In the genomic region with DNA sequence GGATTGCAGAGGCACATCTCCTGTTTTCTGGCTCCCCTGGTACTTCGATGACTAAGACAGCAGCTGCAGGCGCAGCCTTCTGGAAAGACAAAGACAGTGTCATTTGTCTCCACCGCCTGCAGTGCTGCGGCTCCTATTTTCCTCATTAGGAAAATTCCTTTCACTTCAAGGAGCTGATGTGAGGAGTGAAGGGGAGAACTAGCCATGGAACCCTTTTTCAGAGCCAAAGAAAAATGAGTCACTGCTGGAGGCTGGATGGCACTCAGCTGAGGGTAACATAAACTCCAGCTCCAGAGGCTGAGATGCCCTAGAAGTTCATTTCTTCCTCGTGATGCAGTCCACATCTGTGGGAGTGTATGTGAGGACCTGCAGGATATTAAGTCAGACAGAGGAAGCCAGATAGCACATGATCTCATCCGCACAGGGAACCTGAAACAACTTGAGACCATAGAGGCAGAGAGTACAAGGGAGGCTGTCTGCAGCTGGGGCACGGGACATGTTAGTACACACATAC, we compare ENCODE assay signal across 11 mouse cellular contexts. TPM values are rescaled to one million over a fixed set of nuclear protein-coding genes. Genes with fewer than 3 reads are reported as not detected.
A peak's percentile ranks its signal among the peaks of the same experiment; 100 is the strongest.
DNase-seq lines count a peak whose midpoint lies in the region; ATAC-seq and TF ChIP-seq lines count a peak whose summit lies in the region.
"Had no signal": no experiment of that assay in that cellular context is flagged by ENCODE, and none has a peak within 500 bp of the region (broad histone marks: within the 10 kb centered on the region; RNA-seq: fewer than 3 reads in every experiment).

No protein-coding gene starts in this region.

- WGBS in lung, postnatal 0 days, result 54% methylated on average over 7 of the region's 7 CpGs
- 55% methylated on average over 7 of the region's 7 CpGs for WGBS in heart, postnatal 0 days
- WGBS in neural tube, embryonic 15.5 days, result 42% methylated on average over 7 of the region's 7 CpGs
- WGBS in intestine, embryonic 15.5 days, result 64% methylated on average over 7 of the region's 7 CpGs

- H3K27ac ChIP-seq in lung, postnatal 0 days (ENCODE audit: low read length), result no peak overlapping the region
- peak overlapping the region; percentile 54 for H3K27ac ChIP-seq in heart, postnatal 0 days (ENCODE audit: low read depth)
- H3K27ac ChIP-seq in neural tube, embryonic 15.5 days (replicated peaks), result peak overlapping the region; percentile 73
- no peak overlapping the region for H3K27ac ChIP-seq in intestine, embryonic 15.5 days
- H3K27ac ChIP-seq: lung, embryonic 15.5 days had no signal

- no peaks in the 10 kb centered on the region for H3K27me3 ChIP-seq in lung, postnatal 0 days (replicated peaks; ENCODE audit: insufficient read depth, low read length)
- H3K27me3 ChIP-seq in heart, postnatal 0 days (ENCODE audit: control insufficient read depth, insufficient read depth, low read length), result no peaks in the 10 kb centered on the region
- no peaks in the 10 kb centered on the region for H3K27me3 ChIP-seq in neural tube, embryonic 15.5 days (replicated peaks)
- H3K27me3 ChIP-seq in intestine, embryonic 15.5 days (replicated peaks), result no peaks in the 10 kb centered on the region
- H3K27me3 ChIP-seq: lung, embryonic 15.5 days had no signal

- peak; percentile 8 for DNase-seq in embryo, embryonic 11 days
- no peak for DNase-seq in embryo, embryonic 10 days (ENCODE audit: low spot score)
- DNase-seq in lung, postnatal 0 days (ENCODE audit: low spot score), result no peak
- no peak for DNase-seq in lung, adult 18-20 months
- no peak for DNase-seq in heart, postnatal 0 days (ENCODE audit: low spot score)
- no peak for DNase-seq in testis, postnatal 14 days (ENCODE audit: low spot score)
- DNase-seq: gastrocnemius, postnatal 10 days; thymus, postnatal 36 days had no signal

- H3K36me3 ChIP-seq in lung, postnatal 0 days (ENCODE audit: insufficient read depth, low read length), result no peaks in the 10 kb centered on the region
- H3K36me3 ChIP-seq in heart, postnatal 0 days (replicated peaks; ENCODE audit: control insufficient read depth, insufficient read depth, low read length), result no peaks in the 10 kb centered on the region
- H3K36me3 ChIP-seq in neural tube, embryonic 15.5 days, result no peaks in the 10 kb centered on the region
- H3K36me3 ChIP-seq in intestine, embryonic 15.5 days, result no peaks in the 10 kb centered on the region
- H3K36me3 ChIP-seq: lung, embryonic 15.5 days had no signal

- H3K9me3 ChIP-seq in lung, postnatal 0 days (ENCODE audit: low read length), result no peaks in the 10 kb centered on the region
- H3K9me3 ChIP-seq in heart, postnatal 0 days (replicated peaks; ENCODE audit: control insufficient read depth, low read length), result no peaks in the 10 kb centered on the region
- no peaks in the 10 kb centered on the region for H3K9me3 ChIP-seq in neural tube, embryonic 15.5 days (replicated peaks)
- H3K9me3 ChIP-seq in intestine, embryonic 15.5 days, result no peaks in the 10 kb centered on the region
- H3K9me3 ChIP-seq: lung, embryonic 15.5 days had no signal

- H3K4me1 ChIP-seq in lung, postnatal 0 days (ENCODE audit: insufficient read depth, low read depth, low read length), result no peaks in the 10 kb centered on the region
- H3K4me1 ChIP-seq in heart, postnatal 0 days (ENCODE audit: control insufficient read depth, insufficient read depth), result no peaks in the 10 kb centered on the region
- no peaks in the 10 kb centered on the region for H3K4me1 ChIP-seq in neural tube, embryonic 15.5 days
- no peaks in the 10 kb centered on the region for H3K4me1 ChIP-seq in intestine, embryonic 15.5 days (replicated peaks)
- H3K4me1 ChIP-seq: lung, embryonic 15.5 days had no signal

- H3K9ac ChIP-seq in lung, postnatal 0 days (replicated peaks; ENCODE audit: low read depth), result no peak overlapping the region
- no peak overlapping the region for H3K9ac ChIP-seq in heart, postnatal 0 days (replicated peaks; ENCODE audit: low read depth, low read length)
- H3K9ac ChIP-seq in neural tube, embryonic 15.5 days (replicated peaks), result no peak overlapping the region
- H3K9ac ChIP-seq in intestine, embryonic 15.5 days, result no peak overlapping the region
- H3K9ac ChIP-seq: lung, embryonic 15.5 days had no signal

- no peak for TF ChIP-seq EP300 in lung, postnatal 0 days (IDR thresholded peaks at IDR 0.05)
- no peak for TF ChIP-seq EP300 in heart, postnatal 0 days (IDR thresholded peaks at IDR 0.05; ENCODE audit: low read depth)

- no peak overlapping the region for H3K4me2 ChIP-seq in lung, postnatal 0 days (replicated peaks; ENCODE audit: low read depth, low read length)
- H3K4me2 ChIP-seq in heart, postnatal 0 days (ENCODE audit: low read depth, low read length), result no peak overlapping the region
- H3K4me2 ChIP-seq in neural tube, embryonic 15.5 days, result peak overlapping the region; percentile 15
- H3K4me2 ChIP-seq in intestine, embryonic 15.5 days (replicated peaks), result no peak overlapping the region
- H3K4me2 ChIP-seq: lung, embryonic 15.5 days had no signal

- no peak overlapping the region for H3K4me3 ChIP-seq in lung, postnatal 0 days (ENCODE audit: low read depth, low read length)
- H3K4me3 ChIP-seq in heart, postnatal 0 days (ENCODE audit: low read depth, low read length), result no peak overlapping the region
- H3K4me3 ChIP-seq in neural tube, embryonic 15.5 days (replicated peaks), result no peak overlapping the region
- H3K4me3 ChIP-seq in intestine, embryonic 15.5 days (replicated peaks), result no peak overlapping the region
- H3K4me3 ChIP-seq: lung, embryonic 15.5 days had no signal

- ATAC-seq in lung, postnatal 0 days, result peak; percentile 45
- ATAC-seq in heart, postnatal 0 days (ENCODE audit: insufficient read depth, low read depth), result peak; percentile 39; the same call in 1 of the 2 replicates
- ATAC-seq in neural tube, embryonic 15.5 days (ENCODE audit: low FRiP score), result peak; percentile 68
- ATAC-seq in intestine, embryonic 15.5 days, result no peak

- TF ChIP-seq CTCF in lung, postnatal 0 days (IDR thresholded peaks at IDR 0.05), result no peak
- TF ChIP-seq CTCF in heart, postnatal 0 days (IDR thresholded peaks at IDR 0.05; ENCODE audit: low read depth), result no peak

RNA-seq across cellular contexts. Expression of a gene that starts 37.0 kb away (rescaled TPM):
- polyA plus RNA-seq in lung, postnatal 0 days (2015; fragmentation: Nextera tagmentation; extraction: Ambion mirVana), result 0.06 and 0.08 TPM in 2 replicates
- total RNA-seq in heart, postnatal 0 days (2014; rRNA removed; ENCODE audit: low replicate concordance), result 0.08 TPM in 1 of 2 replicates, not detected in the other
- 0.05 TPM in 2 replicates for polyA plus RNA-seq in heart, postnatal 0 days (2015; fragmentation: Nextera tagmentation; extraction: Ambion mirVana)
- polyA plus RNA-seq in neural tube, embryonic 15.5 days (2015; fragmentation: Nextera tagmentation; extraction: Ambion mirVana), result 0.24 and 0.27 TPM in 2 replicates
- polyA plus RNA-seq in intestine, embryonic 15.5 days (2015; fragmentation: Nextera tagmentation; extraction: Ambion mirVana), result 0.03 TPM in 1 of 2 replicates, not detected in the other

Comparison
In these comparisons a context has a peak if more than half of its experiments do, and no peak if none do; other contexts are left out.
1. H3K27ac ChIP-seq: peak in heart, postnatal 0 days (single experiment) and neural tube, embryonic 15.5 days (single experiment); none in lung, postnatal 0 days (single experiment) and intestine, embryonic 15.5 days (single experiment).